Mouse (Mus musculus) MEL (cell line): Measurements from ENCODE around the gene Nudt13. TPM values are rescaled to one million over a fixed set of nuclear protein-coding genes. Genes with fewer than 3 reads are reported as not detected.

Experiments
- DNase-seq: peaks from one replicate; pipeline ENCODE4 v3.0.0; 2011; ENCODE audit warnings: low read depth, low spot score
- H3K27ac ChIP-seq: 2 replicates; pipeline ENCODE4 v1.5.1; 2012; ENCODE audit warnings: low read depth, mild to moderate bottlenecking, control low read depth, low read length, moderate library complexity; ENCODE audit not compliant: control insufficient read depth
- H3K27me3 ChIP-seq, 2 experiments: fragments of 150-350 bp in 1 of 2; sonication (generic) in 1 of 2; 2 replicates each; pipeline ENCODE4 v1.6.1; 2012; ENCODE audit warnings: low read length in 2 of 2, mild to moderate bottlenecking in 2 of 2, improper control_type of control experiment in 1 of 2, moderate library complexity in 1 of 2; ENCODE audit not compliant: insufficient read depth in 2 of 2, control insufficient read depth in 1 of 2
- H3K36me3 ChIP-seq, 2 experiments: 2 replicates each; pipeline ENCODE4 v1.6.1; 2012 to 2014; ENCODE audit warnings: low read length in 2 of 2, improper control_type of control experiment in 1 of 2, inconsistent platforms in 1 of 2, mild to moderate bottlenecking in 1 of 2; ENCODE audit not compliant: insufficient read depth in 2 of 2, control insufficient read depth in 1 of 2
- H3K4me1 ChIP-seq, 2 experiments: fragments of 150-350 bp in 1 of 2; sonication (generic) in 1 of 2; 2 replicates each; pipeline ENCODE4 v1.6.1; 2012; ENCODE audit warnings: low read length in 2 of 2, improper control_type of control experiment in 1 of 2, mild to moderate bottlenecking in 1 of 2; ENCODE audit not compliant: insufficient read depth in 2 of 2, control insufficient read depth in 1 of 2
- H3K4me3 ChIP-seq, 2 experiments: fragments of 150-350 bp in 1 of 2; sonication (generic) in 1 of 2; 2 replicates each; pipeline ENCODE4 v1.5.1; 2012; ENCODE audit warnings: low read depth in 2 of 2, low read length in 2 of 2, mild to moderate bottlenecking in 2 of 2, moderate library complexity in 2 of 2, control low read depth in 1 of 2, improper control_type of control experiment in 1 of 2; ENCODE audit not compliant: control insufficient read depth in 1 of 2, insufficient read depth in 1 of 2
- H3K79me2 ChIP-seq: 2 replicates; pipeline ENCODE4 v1.6.1; 2012; ENCODE audit warnings: mild to moderate bottlenecking, low read length, moderate library complexity; ENCODE audit not compliant: control insufficient read depth, poor library complexity, insufficient read depth
- H3K9ac ChIP-seq: 2 replicates; pipeline ENCODE4 v1.6.1; 2012; ENCODE audit warnings: low read depth, mild to moderate bottlenecking, control low read depth, low read length, moderate library complexity; ENCODE audit not compliant: control insufficient read depth, poor library complexity, severe bottlenecking
- H3K9me3 ChIP-seq: fragments of 150-350 bp; sonication (generic); replicated peaks from 2 replicates; pipeline ENCODE4 v1.6.1; 2012; ENCODE audit warnings: mild to moderate bottlenecking, low read length, improper control_type of control experiment, moderate library complexity; ENCODE audit not compliant: insufficient read depth
- BHLHE40 ChIP-seq: IDR thresholded peaks from 2 replicates; pipeline ENCODE4 v1.6.1; 2012; ENCODE audit warnings: low read depth, mild to moderate bottlenecking, inconsistent platforms, low read length, improper control_type of control experiment, borderline replicate concordance
- CHD1 ChIP-seq: IDR thresholded peaks from 2 replicates; pipeline ENCODE4 v1.6.1; 2012; ENCODE audit warnings: low read depth, mild to moderate bottlenecking, inconsistent platforms, low read length, improper control_type of control experiment
- CHD2 ChIP-seq: IDR thresholded peaks from 2 replicates; pipeline ENCODE4 v1.6.1; 2011; ENCODE audit warnings: low read length, improper control_type of control experiment
- CTCF ChIP-seq, 3 experiments: IDR thresholded peaks in 2 of 3; conservative IDR thresholded peaks in 1 of 3; 2 replicates each; pipeline ENCODE4 v1.5.1; 2011 to 2012; ENCODE audit warnings: low read length in 3 of 3, low read depth in 2 of 3, mild to moderate bottlenecking in 2 of 3, improper control_type of control experiment in 1 of 3, inconsistent platforms in 1 of 3, mixed read lengths in 1 of 3, moderate library complexity in 1 of 3; ENCODE audit not compliant: control insufficient read depth in 1 of 3, insufficient read depth in 1 of 3, poor library complexity in 1 of 3, severe bottlenecking in 1 of 3
- ELF1 ChIP-seq: IDR thresholded peaks from 2 replicates; pipeline ENCODE4 v1.6.1; 2014; ENCODE audit warnings: low read depth, mild to moderate bottlenecking, inconsistent platforms, low read length, improper control_type of control experiment, moderate library complexity
- EP300 ChIP-seq, 2 experiments: IDR thresholded peaks; 2 replicates each; pipeline ENCODE4 v1.6.1; 2011; ENCODE audit warnings: improper control_type of control experiment in 2 of 2, low read length in 2 of 2, low read depth in 1 of 2, mild to moderate bottlenecking in 1 of 2
- ETS1 ChIP-seq: IDR thresholded peaks from 2 replicates; pipeline ENCODE4 v1.6.1; 2012; ENCODE audit warnings: low read depth, mild to moderate bottlenecking, inconsistent platforms, low read length, improper control_type of control experiment, moderate library complexity
- GATA1 ChIP-seq: IDR thresholded peaks from 2 replicates; pipeline ENCODE4 v1.6.1; 2011; ENCODE audit warnings: low read depth, low read length, improper control_type of control experiment
- HCFC1 ChIP-seq: IDR thresholded peaks from 2 replicates; pipeline ENCODE4 v1.6.1; 2012; ENCODE audit warnings: low read depth, mild to moderate bottlenecking, inconsistent platforms, low read length, improper control_type of control experiment, moderate library complexity
- JUND ChIP-seq: IDR thresholded peaks from 2 replicates; pipeline ENCODE4 v1.6.1; 2011; ENCODE audit warnings: low read depth, mild to moderate bottlenecking, improper control_type of control experiment, low read length
- KAT2A ChIP-seq: conservative IDR thresholded peaks from 2 replicates; pipeline ENCODE4 v1.6.1; 2012; ENCODE audit warnings: low read depth, low read length, improper control_type of control experiment, inconsistent platforms
- MAFK ChIP-seq: IDR thresholded peaks from 2 replicates; pipeline ENCODE4 v1.6.1; 2011; ENCODE audit warnings: low read depth, mild to moderate bottlenecking, low read length, improper control_type of control experiment, borderline replicate concordance
- MAX ChIP-seq: IDR thresholded peaks from 2 replicates; pipeline ENCODE4 v1.6.1; 2011; ENCODE audit warnings: low read length, improper control_type of control experiment
- MAZ ChIP-seq: IDR thresholded peaks from 2 replicates; pipeline ENCODE4 v1.6.1; 2012; ENCODE audit warnings: low read depth, mild to moderate bottlenecking, inconsistent platforms, low read length, improper control_type of control experiment
- MEF2A ChIP-seq: IDR thresholded peaks from 2 replicates; pipeline ENCODE4 v1.6.1; 2014; ENCODE audit warnings: low read depth, mild to moderate bottlenecking, inconsistent platforms, low read length, improper control_type of control experiment; ENCODE audit not compliant: poor library complexity, insufficient replicate concordance, severe bottlenecking; ENCODE audit errors: extremely low read depth
- MXI1 ChIP-seq: IDR thresholded peaks from 2 replicates; pipeline ENCODE4 v1.6.1; 2011; ENCODE audit warnings: mild to moderate bottlenecking, low read depth, low read length, improper control_type of control experiment
- MYB ChIP-seq: IDR thresholded peaks from 2 replicates; pipeline ENCODE4 v1.6.1; 2011; ENCODE audit warnings: mild to moderate bottlenecking, low read depth, low read length, improper control_type of control experiment
- MYC ChIP-seq: IDR thresholded peaks from 2 replicates; pipeline ENCODE4 v1.6.1; 2011; ENCODE audit warnings: low read depth, mild to moderate bottlenecking, low read length, improper control_type of control experiment, moderate library complexity
- NELFE ChIP-seq: IDR thresholded peaks from 2 replicates; pipeline ENCODE4 v1.6.1; 2011; ENCODE audit warnings: low read depth, low read length, improper control_type of control experiment
- NRF1 ChIP-seq: IDR thresholded peaks from 2 replicates; pipeline ENCODE4 v1.6.1; 2014; ENCODE audit warnings: low read depth, mild to moderate bottlenecking, inconsistent platforms, low read length, improper control_type of control experiment, moderate library complexity; ENCODE audit not compliant: poor library complexity, insufficient read depth, severe bottlenecking
- POLR2A ChIP-seq, 2 experiments: IDR thresholded peaks; 2 replicates each; pipeline ENCODE4 v1.6.1; 2011 to 2012; ENCODE audit warnings: low read length in 2 of 2, mild to moderate bottlenecking in 2 of 2, control low read depth in 1 of 2, improper control_type of control experiment in 1 of 2, low read depth in 1 of 2, moderate library complexity in 1 of 2; ENCODE audit not compliant: control insufficient read depth in 1 of 2, insufficient read depth in 1 of 2, poor library complexity in 1 of 2
- POLR2AphosphoS2 ChIP-seq: IDR thresholded peaks from 2 replicates; pipeline ENCODE4 v1.6.1; 2011; ENCODE audit warnings: low read length, improper control_type of control experiment
- POLR2AphosphoS5 ChIP-seq: IDR thresholded peaks from 2 replicates; pipeline ENCODE4 v1.6.1; 2012; ENCODE audit warnings: low read depth, borderline replicate concordance, mild to moderate bottlenecking, inconsistent platforms, low read length, moderate library complexity, mixed read lengths
- RAD21 ChIP-seq: IDR thresholded peaks from 2 replicates; pipeline ENCODE4 v1.6.1; 2011; ENCODE audit warnings: mild to moderate bottlenecking, low read depth, low read length, improper control_type of control experiment
- RCOR1 ChIP-seq: IDR thresholded peaks from 2 replicates; pipeline ENCODE4 v1.6.1; 2012; ENCODE audit warnings: low read depth, mild to moderate bottlenecking, inconsistent platforms, low read length, improper control_type of control experiment
- SIN3A ChIP-seq: IDR thresholded peaks from 2 replicates; pipeline ENCODE4 v1.6.1; 2012; ENCODE audit warnings: low read length, improper control_type of control experiment, inconsistent platforms
- SMC3 ChIP-seq: IDR thresholded peaks from 2 replicates; pipeline ENCODE4 v1.6.1; 2011; ENCODE audit warnings: low read depth, low read length, improper control_type of control experiment
- TAL1 ChIP-seq: IDR thresholded peaks from 2 replicates; pipeline ENCODE4 v1.6.1; 2012; ENCODE audit warnings: mild to moderate bottlenecking, inconsistent platforms, low read length, moderate library complexity, mixed read lengths
- TBP ChIP-seq: IDR thresholded peaks from 2 replicates; pipeline ENCODE4 v1.8.0; 2011; ENCODE audit warnings: low read depth, low read length, improper control_type of control experiment
- TCF12 ChIP-seq: IDR thresholded peaks from 2 replicates; pipeline ENCODE4 v1.6.1; 2014; ENCODE audit warnings: low read depth, mild to moderate bottlenecking, inconsistent platforms, low read length, improper control_type of control experiment, moderate library complexity
- UBTF ChIP-seq: IDR thresholded peaks from 2 replicates; pipeline ENCODE4 v1.6.1; 2012; ENCODE audit warnings: low read depth, mild to moderate bottlenecking, inconsistent platforms, low read length, improper control_type of control experiment, moderate library complexity, borderline replicate concordance; ENCODE audit not compliant: insufficient read depth
- USF1 ChIP-seq: IDR thresholded peaks from 2 replicates; pipeline ENCODE4 v1.6.1; 2014; ENCODE audit warnings: low read depth, mild to moderate bottlenecking, inconsistent platforms, low read length, improper control_type of control experiment, moderate library complexity
- USF2 ChIP-seq, 2 experiments: IDR thresholded peaks; 2 replicates each; pipeline ENCODE4 v1.6.1; 2011 to 2012; ENCODE audit warnings: improper control_type of control experiment in 2 of 2, low read length in 2 of 2, borderline replicate concordance in 1 of 2, inconsistent platforms in 1 of 2, low read depth in 1 of 2, mild to moderate bottlenecking in 1 of 2; ENCODE audit not compliant: insufficient read depth in 1 of 2
- ZC3H11A ChIP-seq: IDR thresholded peaks from 2 replicates; pipeline ENCODE4 v1.6.1; 2012; ENCODE audit warnings: low read depth, mild to moderate bottlenecking, inconsistent platforms, low read length, improper control_type of control experiment
- ZMIZ1 ChIP-seq: IDR thresholded peaks from 2 replicates; pipeline ENCODE4 v1.6.1; 2012; ENCODE audit warnings: low read depth, mild to moderate bottlenecking, inconsistent platforms, low read length, improper control_type of control experiment, moderate library complexity
- polyA plus RNA-seq, 2 experiments: library from polyadenylated mRNA; stranded (reverse) in 1 of 2; unstranded in 1 of 2; fragments of >175 nt in 1 of 2; fragments of >200 nt in 1 of 2; gene quantifications; 2 replicates each; pipeline versions ENCODE4 v1.2.1 to v1.2.4; 2012; ENCODE audit warnings: low replicate concordance in 2 of 2, low read depth in 1 of 2; ENCODE audit not compliant: insufficient read length in 2 of 2, insufficient read depth in 1 of 2, missing spikeins in 1 of 2
- total RNA-seq: library from RNA; depleted of rRNA; stranded (reverse); fragments of 300-350 nt; gene quantifications from 2 replicates; pipeline ENCODE4 v1.2.3, GENCODE M21; 2012; rRNA removed

Gene Nudt13
- total RNA-seq: 9.9 and 10.3 TPM in 2 replicates
- 10 to 100 TPM in 1 of 2 experiments, not detected in 1; 12.3 TPM for polyA plus RNA-seq

DNA sequence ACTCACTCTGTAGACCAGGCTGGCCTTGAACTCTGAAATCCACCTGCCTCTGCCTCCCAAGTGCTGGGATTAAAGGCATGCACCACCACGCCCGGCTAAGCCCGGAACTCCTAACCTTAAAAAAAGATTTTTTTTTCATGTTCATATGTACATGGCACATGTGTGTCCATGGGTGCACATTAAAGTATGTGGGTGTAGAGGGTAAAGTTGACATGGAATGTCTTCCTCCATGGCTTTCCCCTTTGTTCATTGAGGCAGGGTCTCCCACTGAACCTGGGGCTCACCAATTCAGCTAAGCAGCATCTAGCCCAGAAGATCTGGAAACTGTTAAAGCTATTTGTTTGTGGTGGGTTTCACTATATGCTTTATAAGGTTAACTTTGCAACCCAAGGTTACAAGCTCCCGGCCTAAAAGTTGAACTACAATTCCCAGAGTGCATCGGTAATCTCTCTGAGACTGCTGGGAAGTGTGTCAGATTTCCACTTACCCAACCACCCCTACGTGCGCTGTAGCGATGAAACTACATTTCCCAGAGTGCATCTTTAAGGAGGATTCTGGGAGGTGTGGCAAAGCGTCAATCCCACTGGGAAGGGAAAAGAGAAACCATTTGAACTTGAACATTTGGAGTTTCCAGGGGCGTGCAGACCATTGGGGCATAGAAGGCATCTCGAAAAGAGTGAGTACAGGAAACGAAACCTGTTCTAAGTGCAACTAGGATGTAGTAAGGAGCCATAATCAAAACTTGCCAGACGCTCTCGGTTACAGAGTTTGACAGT, at the start of gene Nudt13:
Gene Nudt13, plus strand, starts transcription at position 581 of the 776 bp plus-strand sequence.
- Histone ChIP-seq H3K27ac (no peak within 1 kb of the TSS), H3K27me3 (no peaks in the 10 kb centered on the region), H3K9me3 (no peaks in the 10 kb centered on the region), H3K4me3 (peak within 1 kb of the TSS; percentile 69 to 91), H3K79me2 (0 out of 2 replicates have a peak, but pooled peaks cover 3% of the 10 kb centered on the region), H3K9ac (peak within 1 kb of the TSS; percentile 70), H3K36me3 (peaks cover 0 to 5% of the 10 kb centered on the region in 2 experiments; a peak in 1 of 4 replicates), H3K4me1 (peaks cover 0 to 3% of the 10 kb centered on the region in 2 experiments; a peak in 1 of 4 replicates)
- peak; percentile 96 for DNase-seq
- TF ChIP-seq TAL1 (no peak), CHD1 (no peak), MYC (peak; percentile 77; the same call in 1 of the 2 replicates), ETS1 (no peak), USF2 (IDR thresholded peaks at IDR 0.05; ENCODE audit: borderline replicate concordance in 1 of 2, insufficient read depth in 1 of 2, low read depth in 1 of 2, low read length in 2 of 2) (no peak), GATA1 (no peak), KAT2A (peak; percentile 100), ZC3H11A (no peak), SIN3A (peak; percentile 96), POLR2A (IDR thresholded peaks at IDR 0.05; ENCODE audit: control insufficient read depth in 1 of 2, insufficient read depth in 1 of 2, low read depth in 1 of 2, low read length in 2 of 2, poor library complexity in 1 of 2) (peak in 1 of 2 experiments; percentile 65; a peak in 2 of 4 replicates), EP300 (IDR thresholded peaks at IDR 0.05; ENCODE audit: low read depth in 1 of 2, low read length in 2 of 2) (no peak), RAD21 (no peak), UBTF (no peak), TCF12 (no peak; the same call in 1 of the 2 replicates), RCOR1 (no peak), SMC3 (no peak), MAZ (no peak), MEF2A (no peak), MXI1 (peak; percentile 79), HCFC1 (peak; percentile 100), CHD2 (peak; percentile 84), POLR2AphosphoS2 (no peak), NRF1 (peak; percentile 49; the same call in 1 of the 2 replicates), POLR2AphosphoS5 (no peak), ZMIZ1 (no peak), MAFK (no peak), CTCF (IDR thresholded peaks at IDR 0.05 in 2 of 3, conservative IDR thresholded peaks at IDR 0.05 in 1 of 3; ENCODE audit: control insufficient read depth in 1 of 3, insufficient read depth in 1 of 3, low read depth in 2 of 3, low read length in 3 of 3, poor library complexity in 1 of 3, severe bottlenecking in 1 of 3) (no peak), ELF1 (peak; percentile 88), JUND (no peak), NELFE (peak; percentile 52; the same call in 1 of the 2 replicates), MAX (no peak), MYB (no peak), TBP (peak; percentile 73; the same call in 1 of the 2 replicates), USF1 (no peak), BHLHE40 (no peak)
